Mouse (Mus musculus) C2C12 (cell line): Measurements from ENCODE around the gene Slc39a13. TPM values are rescaled to one million over a fixed set of nuclear protein-coding genes. Genes with fewer than 3 reads are reported as not detected.

Experiments used
- H3K27me3 ChIP-seq: one replicate; pipeline ENCODE4 v1.6.1; 2011; ENCODE audit not compliant: control insufficient read depth, insufficient read depth, insufficient read length
- H3K36me3 ChIP-seq: one replicate; pipeline ENCODE4 v1.6.1; 2011; ENCODE audit not compliant: control insufficient read depth, insufficient read depth
- H3K4me3 ChIP-seq: one replicate; pipeline ENCODE4 v1.5.1; 2011; ENCODE audit warnings: mild to moderate bottlenecking, control low read depth; ENCODE audit not compliant: poor library complexity, insufficient read depth, severe bottlenecking
- H3K79me2 ChIP-seq: one replicate; pipeline ENCODE4 v1.6.1; 2011; ENCODE audit not compliant: control insufficient read depth, insufficient read depth
- H3K79me3 ChIP-seq: one replicate; pipeline ENCODE4 v1.6.1; 2011; ENCODE audit warnings: low read depth, control low read depth
- H3ac ChIP-seq: one replicate; pipeline ENCODE3; 2011; ENCODE audit warnings: low read depth; ENCODE audit not compliant: control insufficient read depth, insufficient read length
- CEBPB ChIP-seq: IDR thresholded peaks from one replicate; pipeline ENCODE4 v1.6.1; 2011; ENCODE audit warnings: low read depth, mild to moderate bottlenecking, control low read depth, moderate library complexity
- CTCF ChIP-seq: IDR thresholded peaks from one replicate; pipeline ENCODE4 v1.5.1; 2011; ENCODE audit not compliant: control insufficient read depth, insufficient read depth, insufficient read length
- FOSL1 ChIP-seq: IDR thresholded peaks from one replicate; pipeline ENCODE4 v1.8.0; 2011; ENCODE audit warnings: mild to moderate bottlenecking, low read length; ENCODE audit not compliant: poor library complexity, insufficient read depth, severe bottlenecking
- MAX ChIP-seq: IDR thresholded peaks from one replicate; pipeline ENCODE4 v1.6.1; 2011; ENCODE audit warnings: mild to moderate bottlenecking, control low read depth
- MYOD1 ChIP-seq: IDR thresholded peaks from one replicate; pipeline ENCODE4 v1.6.1; 2011; ENCODE audit warnings: low read depth; ENCODE audit not compliant: control insufficient read depth, insufficient read length
- MYOG ChIP-seq: IDR thresholded peaks from one replicate; pipeline ENCODE4 v1.6.1; 2011; ENCODE audit not compliant: control insufficient read depth, insufficient read length; ENCODE audit errors: extremely low read depth
- USF1 ChIP-seq: IDR thresholded peaks from one replicate; pipeline ENCODE4 v1.6.1; 2011; ENCODE audit warnings: low read depth, mild to moderate bottlenecking, control low read depth, moderate library complexity
- polyA plus RNA-seq: library from polyadenylated mRNA; unstranded; fragments of >200 nt; fragmentation: generic; extraction: Trizol; gene quantifications from one replicate; pipeline ENCODE4 v1.2.1, GENCODE M21; 2012; ENCODE audit warnings: missing spikeins

Gene Slc39a13
- polyA plus RNA-seq, 1 experiment: 52.3 TPM

DNA sequence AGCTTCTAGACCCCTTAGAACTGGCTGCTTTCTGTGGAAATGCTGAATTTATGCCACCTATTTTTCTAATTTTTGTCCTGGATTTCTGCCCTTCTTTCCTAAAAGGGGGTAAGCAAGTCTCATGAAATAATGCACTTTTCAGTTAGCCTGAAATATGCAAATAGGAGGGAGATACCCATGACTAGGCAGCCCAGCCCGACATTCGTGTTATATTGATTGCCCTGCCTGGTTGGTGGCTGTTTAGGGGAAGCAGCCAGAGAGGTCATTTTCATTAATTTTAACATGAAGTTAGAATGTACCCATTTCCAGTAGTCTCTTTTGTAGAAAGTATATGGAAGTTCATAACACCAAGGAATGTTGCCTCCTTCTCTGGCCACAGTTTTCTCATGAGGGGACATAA is 56.3 kb downstream of the Slc39a13 start:
- no peak overlapping the region for H3ac ChIP-seq
- peaks cover 2% of the 10 kb centered on the region for H3K79me3 ChIP-seq
- no peak overlapping the region for H3K4me3 ChIP-seq
- H3K79me2 ChIP-seq: peaks cover 15% of the 10 kb centered on the region
- TF ChIP-seq FOSL1: no peak
- TF ChIP-seq USF1: no peak
- TF ChIP-seq CEBPB: no peak
- TF ChIP-seq CTCF: no peak
- TF ChIP-seq MAX: no peak
- TF ChIP-seq MYOG: no peak
- TF ChIP-seq MYOD1: no peak
- H3K36me3 ChIP-seq: peaks cover 98% of the 10 kb centered on the region
- no peaks in the 10 kb centered on the region for H3K27me3 ChIP-seq

Other genes with a start within 250 kb of the Slc39a13 start
- 146 TPM for gene Mtch2, start 223.3 kb downstream of the Slc39a13 start, polyA plus RNA-seq
- gene C1qtnf4, start 184.6 kb downstream of the Slc39a13 start, polyA plus RNA-seq: 0.02 TPM
- 17.3 TPM for gene Kbtbd4, start 165.7 kb downstream of the Slc39a13 start, polyA plus RNA-seq
- gene Ndufs3, start 165.6 kb downstream of the Slc39a13 start, polyA plus RNA-seq: 150 TPM
- 34.8 TPM for gene Celf1, start 130.0 kb downstream of the Slc39a13 start, polyA plus RNA-seq
- 122 TPM for gene Rapsn, start 34.8 kb downstream of the Slc39a13 start, polyA plus RNA-seq
- gene Psmc3, start 16.4 kb downstream of the Slc39a13 start, polyA plus RNA-seq: 367 TPM
- gene Spi1, start 12.0 kb upstream of the Slc39a13 start, polyA plus RNA-seq: not detected
- gene Mybpc3, start 47.7 kb upstream of the Slc39a13 start, polyA plus RNA-seq: not detected
- 4.9 TPM for gene Madd, start 113.4 kb upstream of the Slc39a13 start, polyA plus RNA-seq
- 0.21 TPM for gene Nr1h3, start 132.4 kb upstream of the Slc39a13 start, polyA plus RNA-seq
- gene Acp2, start 132.5 kb upstream of the Slc39a13 start, polyA plus RNA-seq: 11.3 TPM
- 1.2 TPM for gene Ddb2, start 166.6 kb upstream of the Slc39a13 start, polyA plus RNA-seq
- 19.0 TPM for gene Pacsin3, start 185.5 kb upstream of the Slc39a13 start, polyA plus RNA-seq
- gene Arfgap2, start 194.6 kb upstream of the Slc39a13 start, polyA plus RNA-seq: 67.5 TPM